10 mouse cellular contexts compared by ENCODE assay signal in genomic region chr2:166791738-166792137, GRCm38 (mm10). TPM values are rescaled to one million over a fixed set of nuclear protein-coding genes. Genes with fewer than 3 reads are reported as not detected.
DNase-seq lines count a peak whose midpoint lies in the region; ATAC-seq lines count a peak whose summit lies in the region.
"Had no signal": no experiment of that assay in that cellular context is flagged by ENCODE, and none has a peak within 500 bp of the region (broad histone marks: within the 10 kb centered on the region; RNA-seq: fewer than 3 reads in every experiment).

No protein-coding gene starts in this region.

- no peak overlapping the region for H3K4me2 ChIP-seq in hindbrain, embryonic 11.5 days (replicated peaks; ENCODE audit: low read depth, low read length)
- H3K4me2 ChIP-seq in neural tube, embryonic 14.5 days (ENCODE audit: low read depth, low read length), result no peak overlapping the region
- no peak overlapping the region for H3K4me2 ChIP-seq in kidney, embryonic 14.5 days (replicated peaks; ENCODE audit: low read depth, low read length)
- H3K4me2 ChIP-seq: limb, embryonic 13.5 days had no signal

- peak overlapping the region; percentile 84; the same call in 1 of the 2 replicates for H3K27ac ChIP-seq in hindbrain, embryonic 11.5 days (ENCODE audit: low read depth, low read length)
- peak overlapping the region; percentile 66 for H3K27ac ChIP-seq in neural tube, embryonic 14.5 days (ENCODE audit: low read depth, low read length)
- no peak overlapping the region for H3K27ac ChIP-seq in kidney, embryonic 14.5 days (ENCODE audit: low read depth, low read length)
- H3K27ac ChIP-seq: limb, embryonic 13.5 days had no signal

- H3K9me3 ChIP-seq in hindbrain, embryonic 11.5 days (ENCODE audit: control insufficient read depth, low read length), result no peaks in the 10 kb centered on the region
- no peaks in the 10 kb centered on the region for H3K9me3 ChIP-seq in neural tube, embryonic 14.5 days (ENCODE audit: control insufficient read depth, low read length)
- H3K9me3 ChIP-seq in kidney, embryonic 14.5 days (ENCODE audit: control insufficient read depth, low read length), result no peaks in the 10 kb centered on the region
- H3K9me3 ChIP-seq: limb, embryonic 13.5 days; neural tube, embryonic 12.5 days had no signal

- ATAC-seq in hindbrain, embryonic 11.5 days (ENCODE audit: low FRiP score), result no peak
- ATAC-seq in neural tube, embryonic 14.5 days (ENCODE audit: low read depth), result no peak
- ATAC-seq in kidney, embryonic 14.5 days (ENCODE audit: low FRiP score, low TSS enrichment), result no peak

- no peaks in the 10 kb centered on the region for H3K27me3 ChIP-seq in hindbrain, embryonic 11.5 days (ENCODE audit: control insufficient read depth, insufficient read depth, low read length)
- no peaks in the 10 kb centered on the region for H3K27me3 ChIP-seq in neural tube, embryonic 14.5 days (ENCODE audit: control insufficient read depth, insufficient read depth, low read length)
- no peaks in the 10 kb centered on the region for H3K27me3 ChIP-seq in kidney, embryonic 14.5 days (ENCODE audit: control insufficient read depth, insufficient read depth, low read length)
- H3K27me3 ChIP-seq: limb, embryonic 13.5 days; neural tube, embryonic 12.5 days had no signal

- 70% methylated on average over 5 of the region's 5 CpGs for WGBS in hindbrain, embryonic 11.5 days
- 47% methylated on average over 5 of the region's 5 CpGs for WGBS in neural tube, embryonic 14.5 days
- WGBS in kidney, embryonic 14.5 days, result 73% methylated on average over 5 of the region's 5 CpGs

- H3K4me1 ChIP-seq in hindbrain, embryonic 11.5 days (replicated peaks; ENCODE audit: control insufficient read depth, insufficient read depth, low read length), result peaks cover 11% of the 10 kb centered on the region
- H3K4me1 ChIP-seq in neural tube, embryonic 14.5 days (ENCODE audit: control insufficient read depth, insufficient read depth, low read length), result peaks cover 6% of the 10 kb centered on the region
- peaks cover 8% of the 10 kb centered on the region; the same call in 1 of the 2 replicates for H3K4me1 ChIP-seq in kidney, embryonic 14.5 days (ENCODE audit: control insufficient read depth, insufficient read depth, low read length)

- DNase-seq in right cerebral cortex, postnatal 14 days, result peak; percentile 17
- DNase-seq in right cerebral cortex, postnatal 25 days, result no peak
- DNase-seq in MN1 (ENCODE audit: low spot score), result peak; percentile 32
- no peak for DNase-seq in hindbrain, embryonic 11.5 days (ENCODE audit: low spot score)
- no peak for DNase-seq in retina, embryonic 14.5 days (ENCODE audit: low spot score)
- no peak for DNase-seq in left cerebral cortex, adult 11 months (ENCODE audit: low spot score)

- no peaks in the 10 kb centered on the region for H3K36me3 ChIP-seq in hindbrain, embryonic 11.5 days (ENCODE audit: control insufficient read depth, insufficient read depth, low read length)
- peaks cover 6% of the 10 kb centered on the region; the same call in 1 of the 2 replicates for H3K36me3 ChIP-seq in neural tube, embryonic 14.5 days (ENCODE audit: control insufficient read depth, insufficient read depth, low read length)
- peaks cover 8% of the 10 kb centered on the region for H3K36me3 ChIP-seq in kidney, embryonic 14.5 days (ENCODE audit: control insufficient read depth, insufficient read depth, low read length)

- no peak overlapping the region for H3K9ac ChIP-seq in hindbrain, embryonic 11.5 days (ENCODE audit: low read depth, low read length)
- H3K9ac ChIP-seq in neural tube, embryonic 14.5 days (replicated peaks; ENCODE audit: low read depth, low read length), result no peak overlapping the region
- H3K9ac ChIP-seq in kidney, embryonic 14.5 days (ENCODE audit: low read depth, low read length), result no peak overlapping the region
- H3K9ac ChIP-seq: limb, embryonic 13.5 days; neural tube, embryonic 12.5 days had no signal

- no peak overlapping the region for H3K4me3 ChIP-seq in hindbrain, embryonic 11.5 days (ENCODE audit: low read depth, low read length)
- H3K4me3 ChIP-seq in neural tube, embryonic 14.5 days (ENCODE audit: low read depth, low read length), result no peak overlapping the region
- no peak overlapping the region for H3K4me3 ChIP-seq in kidney, embryonic 14.5 days (ENCODE audit: low read length)
- H3K4me3 ChIP-seq: limb, embryonic 13.5 days; neural tube, embryonic 12.5 days had no signal

RNA-seq across cellular contexts. Expression of gene Trp53rkb, which starts 0.6 kb away (rescaled TPM):
- 8.7 and 10.0 TPM in 2 replicates for polyA plus RNA-seq in hindbrain, embryonic 11.5 days (2014; fragmentation: Nextera tagmentation; extraction: Ambion mirVana)
- polyA plus RNA-seq in neural tube, embryonic 14.5 days (2014; fragmentation: Nextera tagmentation; extraction: Ambion mirVana), result 9.4 and 9.8 TPM in 2 replicates
- 9.1 and 10.1 TPM in 2 replicates for polyA plus RNA-seq in kidney, embryonic 14.5 days (2014; fragmentation: Nextera tagmentation; extraction: Ambion mirVana)

RNA-seq across cellular contexts. Expression of gene Arfgef2, which starts 13.7 kb away (rescaled TPM):
- polyA plus RNA-seq in hindbrain, embryonic 11.5 days (2014; fragmentation: Nextera tagmentation; extraction: Ambion mirVana), result 3.8 and 4.2 TPM in 2 replicates
- 5.6 and 8.0 TPM in 2 replicates for polyA plus RNA-seq in neural tube, embryonic 14.5 days (2014; fragmentation: Nextera tagmentation; extraction: Ambion mirVana)
- polyA plus RNA-seq in kidney, embryonic 14.5 days (2014; fragmentation: Nextera tagmentation; extraction: Ambion mirVana), result 2.8 and 5.6 TPM in 2 replicates

Comparison
In these comparisons a context has a peak if more than half of its experiments do, and no peak if none do; other contexts are left out.
1. DNase-seq: peak in right cerebral cortex, postnatal 14 days (single experiment) and MN1 (single experiment); none in right cerebral cortex, postnatal 25 days (single experiment), hindbrain, embryonic 11.5 days (single experiment), retina, embryonic 14.5 days (single experiment) and left cerebral cortex, adult 11 months (single experiment).